Mouse (Mus musculus) mouse trophoblast stem cell (cell line): ENCODE results near the gene Rpl36a.

Experiments used
- in situ Hi-C, 2 experiments: fragments of 300-500 bp; cut with MseI, MboI; formaldehyde crosslinking; loops; 2 replicates in 1 of 2; 3 replicates in 1 of 2; pipeline ENCODE4 v1.15.1; 2025

The Rpl36a gene

DNA sequence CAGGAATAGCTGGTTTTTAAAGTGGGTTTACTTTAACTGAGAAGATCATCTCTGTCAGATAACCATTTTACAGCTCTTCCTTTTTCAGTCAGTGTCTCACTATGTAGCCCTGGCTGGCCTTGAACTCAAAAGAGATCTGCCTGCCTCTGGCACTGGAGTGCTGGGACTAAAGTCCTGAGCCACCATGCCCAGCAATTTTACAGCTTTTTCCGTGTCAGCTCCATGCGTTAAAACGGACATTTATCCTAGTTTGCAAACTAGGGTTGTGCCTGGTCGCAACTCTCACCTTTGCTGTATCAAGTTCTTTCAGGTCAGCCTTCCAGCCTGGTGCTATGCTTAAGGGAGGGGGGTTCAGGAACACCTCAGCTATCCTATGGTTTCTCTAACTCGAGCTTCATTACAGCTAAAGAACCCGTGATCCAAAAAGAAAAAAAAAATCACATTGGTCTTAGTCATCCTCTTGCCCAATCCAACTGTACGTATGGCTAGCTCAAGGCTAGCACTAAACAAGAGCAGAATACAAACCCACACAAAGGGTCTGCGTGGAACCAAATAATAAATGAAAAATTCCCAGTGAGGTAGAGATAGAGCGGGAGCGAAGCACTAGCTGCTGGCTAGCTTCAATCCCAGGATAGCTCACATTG is 14.6 kb downstream of the Rpl36a start:
- in situ Hi-C loops: no loop called here

DNA sequence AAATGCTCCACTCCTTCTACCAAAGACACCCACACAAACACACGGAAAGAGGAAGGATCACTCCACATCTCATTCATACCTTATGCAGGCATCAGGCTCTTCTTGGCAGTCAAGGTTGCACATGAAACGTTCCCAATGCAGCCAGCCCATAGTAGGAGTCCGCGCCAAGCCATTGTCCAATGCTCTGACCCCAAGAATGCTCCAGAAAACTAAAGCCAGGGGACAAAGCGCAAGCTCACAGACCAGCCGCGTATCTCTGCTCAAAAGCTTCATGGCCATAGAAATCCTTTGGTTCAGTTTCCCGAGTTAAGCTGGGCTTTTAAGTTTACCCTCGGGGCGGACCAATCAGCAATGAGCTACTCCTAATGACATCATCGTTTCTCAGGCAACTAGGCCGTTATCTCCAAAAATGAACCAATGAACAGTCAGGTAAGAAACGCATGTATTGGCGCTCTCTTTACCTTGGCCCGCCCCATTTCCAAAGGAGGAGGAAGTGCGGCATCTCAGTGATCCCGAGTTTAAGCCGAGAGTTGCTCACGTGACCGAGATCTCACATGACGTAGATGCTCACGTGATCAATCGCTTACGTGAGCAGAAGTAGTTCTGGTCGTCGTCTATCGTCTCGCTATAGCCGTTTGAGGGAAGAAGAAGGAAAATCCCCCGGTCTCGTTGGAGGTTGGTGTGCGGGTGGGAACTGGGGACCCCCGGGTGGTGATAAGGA is 15.4 kb downstream of the Rpl36a start, which contains the start of the genes Gla and Hnrnph2:
Gene Gla (minus strand): TSS at position 467 of the 721 bp plus-strand sequence.
Gene Hnrnph2 (plus strand): TSS at position 521 of the 721 bp plus-strand sequence.
- in situ Hi-C loops: no loop called here

DNA sequence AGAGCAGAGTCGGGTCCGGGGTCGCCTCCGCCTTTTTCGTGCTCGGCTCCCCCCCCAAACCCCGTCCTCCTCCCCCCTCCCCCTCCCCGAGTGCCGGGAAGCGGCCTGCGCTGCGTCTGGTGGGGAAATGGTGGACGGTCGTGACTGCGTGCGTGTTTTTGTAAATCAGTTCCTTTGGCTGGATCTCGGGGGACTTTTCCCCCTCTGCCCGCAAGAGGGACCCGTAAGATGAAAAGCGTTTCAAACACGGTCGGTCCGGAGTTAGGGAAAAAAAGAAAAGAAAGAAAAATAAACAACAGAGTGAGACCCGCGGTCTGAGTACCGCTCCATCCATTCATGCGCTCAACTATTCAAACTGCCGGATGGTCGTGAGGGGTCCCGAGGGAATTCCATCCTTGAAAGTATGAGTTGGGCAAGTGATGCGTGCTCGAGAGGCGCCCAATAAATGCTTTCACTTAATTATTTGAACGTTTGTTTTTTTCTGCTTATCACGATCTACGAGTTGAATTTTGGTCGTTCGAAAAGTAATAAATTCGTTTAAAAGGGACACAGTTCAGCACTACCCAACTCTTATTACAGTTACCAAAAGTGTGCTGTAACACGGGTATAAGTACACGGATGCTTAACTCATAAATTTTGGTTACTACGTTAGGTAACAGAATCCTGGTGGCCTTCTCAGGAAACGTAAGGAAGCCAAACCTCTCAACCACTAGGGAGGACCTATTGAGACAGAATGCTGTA is 16.1 kb downstream of the Rpl36a start:
- in situ Hi-C loops: no loop called here

DNA sequence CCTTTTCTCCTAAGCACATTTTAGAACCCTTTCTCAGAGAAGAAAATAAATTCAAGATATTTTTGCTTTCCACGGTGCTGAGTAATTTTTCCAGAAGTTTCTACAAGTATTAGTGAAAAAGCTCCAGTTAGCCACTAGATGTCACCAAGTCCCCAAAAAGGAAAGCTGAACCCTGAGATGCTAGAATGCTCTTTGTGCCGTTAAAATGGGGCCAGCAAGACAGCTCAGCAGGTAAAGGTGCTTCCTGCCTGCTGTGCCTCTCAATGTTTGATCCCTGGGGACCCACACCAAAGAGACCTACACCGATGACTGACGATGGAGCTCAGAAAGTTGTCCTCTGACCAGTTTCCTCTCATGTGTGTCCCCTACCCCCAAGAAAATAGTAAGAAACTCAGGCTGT is 24.0 kb downstream of the Rpl36a start:
- in situ Hi-C loops: no loop called here

DNA sequence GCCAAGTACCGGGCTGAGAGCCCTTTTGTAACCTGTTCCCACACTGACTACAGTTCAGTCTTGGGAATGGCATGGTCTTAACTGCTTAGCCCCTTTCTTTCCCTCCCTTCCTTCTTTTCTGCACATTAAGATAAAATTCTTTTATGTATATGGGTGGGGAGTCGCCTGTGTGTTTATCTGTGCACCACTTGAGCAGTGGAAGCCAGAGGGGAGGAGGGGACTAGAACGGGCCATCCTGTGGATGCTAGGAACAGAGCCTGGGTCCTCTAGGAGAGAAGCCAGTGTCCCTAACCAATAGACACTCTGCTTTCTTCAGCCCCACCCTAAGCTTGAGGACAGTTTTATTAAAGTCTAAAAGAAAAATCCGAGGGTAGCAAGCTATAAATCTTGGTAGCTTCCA is 25.5 kb downstream of the Rpl36a start:
- in situ Hi-C loops: no loop called here

DNA sequence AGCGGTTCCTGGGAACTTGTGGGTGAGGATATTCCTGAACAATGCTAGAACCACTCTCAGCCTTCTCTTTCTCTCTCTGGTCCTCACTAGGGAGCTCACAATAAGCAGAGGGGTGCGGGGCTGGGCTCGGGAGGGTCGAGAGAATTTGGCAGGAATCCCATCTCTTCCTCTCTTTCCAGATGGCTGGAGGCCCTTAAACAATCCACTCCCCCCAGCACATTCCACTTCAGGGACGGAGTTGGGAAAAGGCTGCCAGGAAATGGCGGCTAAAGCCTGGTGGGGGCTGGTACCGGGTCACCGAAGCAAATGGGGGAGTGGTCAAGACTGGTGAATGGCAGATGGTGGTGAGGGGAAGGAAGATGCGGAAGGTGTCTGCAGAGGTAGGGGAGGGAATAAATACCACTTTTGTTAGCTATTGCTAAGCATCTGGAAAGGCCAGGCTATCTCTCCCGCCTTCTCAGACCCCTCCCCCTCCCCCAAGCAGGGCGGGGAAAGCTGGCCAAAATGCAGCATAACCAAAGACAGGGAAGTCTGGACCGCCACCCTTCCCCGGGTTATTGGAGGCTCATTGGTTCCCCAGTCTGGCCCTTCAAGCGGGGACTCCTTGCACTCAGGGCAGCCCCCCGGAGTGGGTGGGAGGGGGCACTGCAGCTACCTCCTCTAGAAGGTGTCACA is 27.0 kb downstream of the Rpl36a start:
- in situ Hi-C loops: no loop called here

DNA sequence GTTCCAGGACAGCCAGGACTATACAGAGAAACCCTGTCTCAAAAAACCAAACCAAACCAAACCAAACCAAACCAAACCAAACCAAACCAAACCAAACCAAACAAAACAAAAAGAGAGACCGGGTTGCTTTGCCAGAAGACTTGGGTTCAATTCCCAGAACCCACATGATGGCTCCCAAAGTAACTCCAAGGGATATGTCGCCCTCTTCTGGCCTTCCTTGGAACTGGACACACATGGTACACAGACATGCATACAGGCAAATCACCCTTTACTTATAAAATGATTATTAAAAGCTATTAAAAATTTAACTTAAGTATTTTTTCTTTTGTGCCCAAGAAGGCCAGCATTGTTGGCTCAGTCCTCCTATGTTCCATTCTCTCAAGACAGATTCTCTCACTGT is 28.9 kb downstream of the Rpl36a start:
- in situ Hi-C loops: no loop called here

DNA sequence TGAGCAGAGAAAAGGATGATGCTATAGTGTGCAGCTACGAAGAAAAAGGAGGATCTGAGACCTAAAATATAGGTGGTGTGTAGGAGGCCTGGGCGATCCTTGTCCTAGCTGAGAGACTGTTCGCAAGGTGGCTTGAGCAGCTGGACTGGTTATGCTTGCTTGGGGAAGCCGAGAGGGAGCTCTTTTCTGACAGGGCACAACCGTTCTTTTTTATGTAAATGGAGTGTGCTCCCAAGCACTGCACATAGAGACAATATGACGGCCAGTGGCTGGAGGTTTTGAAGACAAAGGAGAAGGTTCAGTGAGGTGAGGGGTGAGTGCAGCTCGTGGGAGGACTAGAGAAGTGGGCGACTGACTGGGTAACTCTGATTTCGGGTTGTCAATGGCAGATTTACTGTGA is 34.2 kb downstream of the Rpl36a start:
- in situ Hi-C loops: no loop called here

DNA sequence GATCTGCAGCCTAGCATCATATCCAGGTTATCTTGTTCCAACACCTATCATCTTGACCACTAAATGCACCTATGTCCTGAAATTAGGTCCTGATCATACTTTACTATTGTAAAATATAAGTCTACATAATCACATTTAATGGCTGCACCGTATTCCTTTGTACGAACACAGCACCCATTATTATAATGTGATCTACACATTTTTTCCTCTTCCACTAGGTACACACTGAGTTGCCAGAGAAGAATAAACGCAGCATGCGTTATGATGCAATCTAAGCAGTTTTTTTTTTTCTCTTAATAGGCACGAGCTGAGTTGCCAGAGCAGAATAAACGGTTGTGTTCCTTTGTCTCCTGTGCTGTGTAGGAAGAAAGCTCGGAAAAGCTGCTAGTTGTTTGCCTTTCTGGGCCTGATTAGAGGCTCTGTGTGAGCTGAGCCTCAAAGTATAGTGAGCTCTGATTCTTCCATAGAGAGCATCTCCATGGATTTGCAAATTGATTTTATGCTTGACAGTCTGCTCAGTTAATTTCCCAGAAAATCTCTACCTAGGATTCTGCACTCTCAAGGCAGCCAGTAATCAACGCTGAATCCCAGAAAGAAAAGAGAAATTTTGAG is 34.9 kb downstream of the Rpl36a start:
- in situ Hi-C loops: no loop called here

DNA sequence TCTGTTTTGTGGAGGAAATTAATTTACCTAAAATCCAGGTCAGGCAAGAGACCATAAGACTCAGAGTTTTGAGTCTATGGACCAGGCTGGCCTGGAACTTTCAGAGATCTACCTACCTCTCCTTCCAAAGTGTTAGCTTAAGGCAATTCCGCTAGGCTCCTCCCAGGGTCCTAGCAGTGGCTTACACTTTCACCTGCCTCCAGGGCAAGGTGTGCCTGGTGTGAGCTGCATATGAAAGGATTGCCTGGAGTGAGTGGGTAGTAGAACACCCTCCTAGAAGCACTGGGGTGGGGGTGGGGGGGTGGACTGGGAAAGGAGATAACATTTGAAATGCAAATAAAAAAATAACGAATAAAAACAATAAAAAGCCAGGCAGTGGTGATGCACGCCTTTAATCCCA is 36.2 kb downstream of the Rpl36a start:
- in situ Hi-C loops: no loop called here

DNA sequence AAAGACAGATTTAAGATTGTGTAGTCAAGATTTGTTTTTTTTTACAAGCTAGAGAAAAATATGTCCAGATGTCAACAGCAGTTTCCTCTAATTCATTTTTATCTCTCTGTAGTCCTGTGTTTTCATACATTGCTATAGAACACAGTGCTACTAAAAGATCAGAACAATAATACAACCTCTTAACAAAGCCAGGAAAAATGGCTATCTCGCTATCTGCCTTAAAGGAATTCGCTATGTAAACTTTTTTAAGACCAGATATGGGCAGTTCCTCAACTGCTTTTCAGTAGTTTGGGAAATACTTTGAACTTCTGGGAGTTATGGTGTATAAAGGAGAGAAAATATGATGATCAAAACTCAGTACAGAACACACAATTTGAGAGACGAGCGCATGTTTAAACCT is 37.9 kb downstream of the Rpl36a start:
- in situ Hi-C loops: no loop called here

DNA sequence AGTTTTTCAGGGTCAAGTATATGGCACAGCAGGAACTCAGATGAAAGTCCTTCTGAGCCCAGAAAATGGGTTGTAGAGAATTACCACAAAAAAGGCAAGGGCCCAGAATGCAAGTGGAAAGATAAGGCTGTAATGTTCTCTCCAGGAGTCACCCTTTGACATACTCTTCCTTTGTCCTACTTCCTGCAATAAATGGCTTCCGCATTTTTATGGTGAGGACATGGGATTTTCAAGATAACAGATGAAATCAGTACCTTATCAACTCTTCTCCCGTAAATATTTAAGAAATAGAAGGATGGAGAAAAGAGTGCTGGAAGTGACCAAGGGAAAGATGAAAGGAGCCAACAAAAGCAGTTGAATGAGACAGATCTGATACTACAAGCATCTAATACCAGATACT is 42.7 kb downstream of the Rpl36a start:
- in situ Hi-C loops: no loop called here

DNA sequence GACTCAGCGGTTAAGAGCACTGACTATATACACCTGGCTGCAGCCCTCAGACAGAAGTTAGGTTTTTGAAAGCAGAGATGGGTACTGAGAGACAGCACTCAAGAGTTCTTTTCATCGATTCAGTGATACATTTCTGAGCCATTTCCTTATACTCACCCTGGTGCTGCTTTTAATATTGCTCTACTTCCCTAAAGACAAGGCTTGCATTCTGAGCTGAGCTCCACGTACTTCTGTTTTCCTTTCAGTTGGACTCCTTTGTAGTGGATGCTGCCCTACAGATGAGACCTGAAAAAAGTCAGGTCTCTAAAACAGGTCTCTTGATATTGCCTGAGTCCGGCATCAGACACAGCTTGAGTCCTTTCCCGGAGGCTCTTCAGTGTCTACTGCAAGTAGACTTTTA is 47.3 kb downstream of the Rpl36a start:
- in situ Hi-C loops: no loop called here

DNA sequence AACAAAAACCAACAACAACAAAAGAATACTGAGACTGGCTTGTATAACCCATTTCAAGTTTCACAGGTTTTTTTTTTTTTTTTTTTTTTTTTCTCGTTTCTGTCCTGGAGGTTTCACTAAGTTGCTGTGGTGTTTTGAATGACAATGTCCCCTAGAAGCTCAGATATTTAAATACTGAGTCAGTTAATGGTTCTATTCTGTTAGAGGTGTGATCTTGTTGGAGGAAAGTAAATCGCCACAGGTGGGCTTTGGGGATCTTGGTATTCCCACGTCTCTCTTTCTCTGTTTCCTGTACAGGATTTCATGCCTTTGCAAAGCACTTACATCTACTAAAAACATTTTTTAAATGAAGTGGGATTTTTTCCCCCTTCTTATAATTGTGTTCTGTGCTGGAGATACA is 49.7 kb downstream of the Rpl36a start:
- in situ Hi-C loops: no loop called here

DNA sequence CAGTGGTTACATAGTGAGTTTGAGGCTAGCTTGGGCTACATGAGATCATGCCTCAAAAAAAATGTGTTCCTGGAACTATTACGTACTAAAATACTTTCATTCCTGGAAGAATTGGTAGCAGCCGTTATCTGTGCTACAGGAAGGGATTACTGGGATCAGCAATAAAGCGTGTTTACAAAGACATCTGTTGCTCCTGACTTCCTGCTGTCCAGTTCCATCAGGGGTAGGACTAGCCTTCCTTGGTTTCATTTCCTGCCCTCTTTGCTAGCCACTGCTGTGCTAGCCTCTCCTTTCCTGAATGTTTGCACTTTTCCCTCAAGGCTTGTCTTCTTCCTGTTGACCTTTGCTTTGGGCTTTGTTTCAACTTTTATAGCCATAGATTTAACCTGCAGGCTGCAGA is 50.4 kb downstream of the Rpl36a start:
- in situ Hi-C loops: no loop called here
